Comparison of ENCODE assay signal across 1 mouse cellular context in genomic region chr3:90586906-90587305, GRCm38 (mm10).
A peak's percentile ranks its signal among the peaks of the same experiment; 100 is the strongest.
TF ChIP-seq lines count a peak whose summit lies in the region.

No protein-coding gene starts in this region.

TF ChIP-seq in CH12.LX, 34 proteins besides CTCF, POLR2A, EP300 and RAD21 (continued from another document):
- TF ChIP-seq SIN3A (IDR thresholded peaks at IDR 0.05; ENCODE audit: low read length): no peak
- TF ChIP-seq ZKSCAN1 (IDR thresholded peaks at IDR 0.05; ENCODE audit: borderline replicate concordance, low read depth, low read length): no peak
- TF ChIP-seq BHLHE40 (IDR thresholded peaks at IDR 0.05; ENCODE audit: low read depth, low read length): peak; percentile 89
- TF ChIP-seq USF2 (conservative IDR thresholded peaks at IDR 0.05; ENCODE audit: low read depth, low read length): no peak
- no peak for TF ChIP-seq MAX (IDR thresholded peaks at IDR 0.05; ENCODE audit: low read length)
- TF ChIP-seq RCOR1 (conservative IDR thresholded peaks at IDR 0.05; ENCODE audit: low read depth, low read length): no peak
- no peak for TF ChIP-seq PAX5 (IDR thresholded peaks at IDR 0.05; ENCODE audit: low read length)
